Mouse (Mus musculus): ENCODE measurements around the gene Hand2. TPM values are rescaled to one million over a fixed set of nuclear protein-coding genes. Genes with fewer than 3 reads are reported as not detected.

The Hand2 gene
- polyA plus RNA-seq, 1 experiment from 2014 or later: 0.16 TPM

- H3K9me3 ChIP-seq (ENCODE audit: low read depth, low read length): no peaks in the 10 kb centered on the region
- no peak overlapping the region; the same call in 1 of the 2 replicates for H3K9ac ChIP-seq
- H3K4me3 ChIP-seq (ENCODE audit: low read depth, low read length): peak overlapping the region; percentile 45; the same call in 1 of the 2 replicates
- peaks cover 100% of the 10 kb centered on the region for H3K27me3 ChIP-seq (ENCODE audit: insufficient read depth, low read length)
- DNase-seq (peak; percentile 4), ATAC-seq (ENCODE audit: insufficient read depth) (no peak)
- no peak for TF ChIP-seq CTCF (IDR thresholded peaks at IDR 0.05; ENCODE audit: low read depth)
- 5% methylated on average over 17 of the region's 17 CpGs for WGBS
- no peaks in the 10 kb centered on the region for H3K36me3 ChIP-seq (ENCODE audit: insufficient read depth)
- H3K27ac ChIP-seq (ENCODE audit: low read depth): no peak overlapping the region; the same call in 1 of the 2 replicates
- no peaks in the 10 kb centered on the region for H3K4me1 ChIP-seq (ENCODE audit: insufficient read depth)
- H3K4me2 ChIP-seq: peak overlapping the region; percentile 20; the same call in 1 of the 2 replicates
Observed at GRCm38 (mm10) chr8:57319092-57319980, 1.4 kb upstream of the Hand2 start.

GRCm38 (mm10) chr8:57319981-57320585 is 700 bp upstream of the Hand2 start:
- Histone ChIP-seq H3K36me3 (ENCODE audit: insufficient read depth) (no peaks in the 10 kb centered on the region), H3K4me2 (peak overlapping the region; percentile 20; the same call in 1 of the 2 replicates), H3K27ac (ENCODE audit: low read depth) (no peak overlapping the region; the same call in 1 of the 2 replicates), H3K4me3 (ENCODE audit: low read depth, low read length) (peak overlapping the region; percentile 45; the same call in 1 of the 2 replicates), H3K9ac (peak overlapping the region; percentile 11; the same call in 1 of the 2 replicates), H3K27me3 (ENCODE audit: insufficient read depth, low read length) (peaks cover 99% of the 10 kb centered on the region), H3K9me3 (ENCODE audit: low read depth, low read length) (no peaks in the 10 kb centered on the region), H3K4me1 (ENCODE audit: insufficient read depth) (no peaks in the 10 kb centered on the region)
- 1% methylated on average over 22 of the region's 22 CpGs for WGBS
- TF ChIP-seq CTCF (IDR thresholded peaks at IDR 0.05; ENCODE audit: low read depth): no peak
- DNase-seq (no peak), ATAC-seq (ENCODE audit: insufficient read depth) (no peak)

GRCm38 (mm10) chr8:57321898-57322895 is 1.4 kb downstream of the Hand2 start:
- H3K4me2 ChIP-seq: peak overlapping the region; percentile 64
- H3K9me3 ChIP-seq (ENCODE audit: low read depth, low read length): no peaks in the 10 kb centered on the region
- H3K4me1 ChIP-seq (ENCODE audit: insufficient read depth): no peaks in the 10 kb centered on the region
- H3K4me3 ChIP-seq (ENCODE audit: low read depth, low read length): peak overlapping the region; percentile 45
- no peak for DNase-seq
- 0 out of 2 replicates have a peak, but pooled peaks have one; percentile 10 for ATAC-seq (ENCODE audit: insufficient read depth)
- H3K27ac ChIP-seq (ENCODE audit: low read depth): peak overlapping the region; percentile 24; the same call in 1 of the 2 replicates
- WGBS: 2% methylated on average over 64 of the region's 64 CpGs
- no peaks in the 10 kb centered on the region for H3K36me3 ChIP-seq (ENCODE audit: insufficient read depth)
- TF ChIP-seq CTCF (IDR thresholded peaks at IDR 0.05; ENCODE audit: low read depth): no peak
- H3K27me3 ChIP-seq (ENCODE audit: insufficient read depth, low read length): peaks cover 99% of the 10 kb centered on the region
- H3K9ac ChIP-seq: peak overlapping the region; percentile 53; the same call in 1 of the 2 replicates

GRCm38 (mm10) chr8:57322961-57323941 is 2.5 kb downstream of the Hand2 start:
- ATAC-seq (ENCODE audit: insufficient read depth): no peak
- Histone ChIP-seq H3K27ac (ENCODE audit: low read depth) (no peak overlapping the region), H3K36me3 (ENCODE audit: insufficient read depth) (no peaks in the 10 kb centered on the region), H3K4me2 (peak overlapping the region; percentile 43), H3K4me3 (ENCODE audit: low read depth, low read length) (peak overlapping the region; percentile 45), H3K9ac (peak overlapping the region; percentile 19), H3K9me3 (ENCODE audit: low read depth, low read length) (no peaks in the 10 kb centered on the region), H3K27me3 (ENCODE audit: insufficient read depth, low read length) (peaks cover 99% of the 10 kb centered on the region), H3K4me1 (ENCODE audit: insufficient read depth) (no peaks in the 10 kb centered on the region; the same call in 1 of the 2 replicates)
- DNase-seq: no peak
- 5% methylated on average over 31 of the region's 31 CpGs for WGBS
- no peak for TF ChIP-seq CTCF (IDR thresholded peaks at IDR 0.05; ENCODE audit: low read depth)

- Histone ChIP-seq H3K9me3 (ENCODE audit: low read depth, low read length) (no peaks in the 10 kb centered on the region), H3K4me1 (ENCODE audit: insufficient read depth) (no peaks in the 10 kb centered on the region; the same call in 1 of the 2 replicates), H3K27ac (ENCODE audit: low read depth) (no peak overlapping the region), H3K4me3 (ENCODE audit: low read depth, low read length) (peak overlapping the region; percentile 45; the same call in 1 of the 2 replicates), H3K9ac (peak overlapping the region; percentile 19; the same call in 1 of the 2 replicates), H3K4me2 (peak overlapping the region; percentile 43; the same call in 1 of the 2 replicates), H3K27me3 (ENCODE audit: insufficient read depth, low read length) (peaks cover 99% of the 10 kb centered on the region), H3K36me3 (ENCODE audit: insufficient read depth) (no peaks in the 10 kb centered on the region)
- ATAC-seq (ENCODE audit: insufficient read depth): no peak
- WGBS: 7% methylated on average over 12 of the region's 12 CpGs
- no peak for DNase-seq
- no peak for TF ChIP-seq CTCF (IDR thresholded peaks at IDR 0.05; ENCODE audit: low read depth)
Observed at GRCm38 (mm10) chr8:57324091-57324490, 3.3 kb downstream of the Hand2 start.

Measured in lung, embryonic 14.5 days (tissue).